6 mouse cellular contexts compared by ENCODE assay signal in genomic region chr4:145224613-145225012, GRCm38 (mm10).
"Had no signal": no experiment of that assay in that cellular context is flagged by ENCODE, and none has a peak within 500 bp of the region (broad histone marks: within the 10 kb centered on the region; RNA-seq: fewer than 3 reads in every experiment).

No protein-coding gene starts in this region.

- DNase-seq: liver, embryonic 13.5 days; liver, postnatal 0 days; lung, adult 2 months; lung, postnatal 14 days; lung, postnatal 36 days; right cerebral cortex, postnatal 14 days had no signal
